Mouse (Mus musculus) intestine, embryonic 16.5 days (tissue): ENCODE measurements at regions not wholly inside any gene's neighbourhood (a gene's known extent, or its start where the extent isn't known, plus 50 kb on each side); places are given as distances from the start of the nearest gene placed in this dataset.
A peak's percentile ranks its signal among the peaks of the same experiment; 100 is the strongest.

Experiments used
- ATAC-seq: fragments of 200-750 bp; cut with Nextera tagmentation; 2 replicates; pipeline ENCODE4 v1.8.0; 2017; ENCODE audit warnings: moderate TSS enrichment, moderate library complexity
- H3K27ac ChIP-seq: fragments of 300-500 bp; sonication (generic); 2 replicates; pipeline ENCODE4 v1.5.1; 2014; ENCODE audit warnings: mild to moderate bottlenecking, low read length
- H3K27me3 ChIP-seq: fragments of 300-500 bp; sonication (generic); replicated peaks from 2 replicates; pipeline ENCODE4 v1.6.1; 2014; ENCODE audit warnings: low read length, control low read depth, mixed read lengths; ENCODE audit not compliant: control insufficient read depth, insufficient read depth
- H3K36me3 ChIP-seq: fragments of 300-500 bp; sonication (generic); 2 replicates; pipeline ENCODE4 v1.6.1; 2014; ENCODE audit warnings: low read length, control low read depth; ENCODE audit not compliant: control insufficient read depth, insufficient read depth
- H3K4me1 ChIP-seq: fragments of 300-500 bp; sonication (generic); 2 replicates; pipeline ENCODE4 v1.6.1; 2014; ENCODE audit warnings: low read length, control low read depth, mixed read lengths; ENCODE audit not compliant: control insufficient read depth, insufficient read depth
- H3K4me2 ChIP-seq: fragments of 300-500 bp; sonication (generic); 2 replicates; pipeline ENCODE4 v1.6.1; 2014; ENCODE audit warnings: low read depth, low read length, control low read depth
- H3K4me3 ChIP-seq: fragments of 300-500 bp; sonication (generic); 2 replicates; pipeline ENCODE4 v1.5.1; 2014; ENCODE audit warnings: mild to moderate bottlenecking, low read length
- H3K9ac ChIP-seq: fragments of 300-500 bp; sonication (generic); 2 replicates; pipeline ENCODE4 v1.6.1; 2014; ENCODE audit warnings: low read depth, low read length
- H3K9me3 ChIP-seq: fragments of 300-500 bp; sonication (generic); 2 replicates; pipeline ENCODE4 v1.6.1; 2016; ENCODE audit warnings: low read length, control low read depth; ENCODE audit not compliant: control insufficient read depth
- WGBS: fragments of 180-500 bp; shearing (Covaris S2); extraction: QIAGEN DNeasy Blood & Tissue Kit; methylation state at CpG from one replicate; pipeline ENCODE4 v1.1.7; 2014; 5-methylcytosine and 5-hydroxymethylcytosine counted together

DNA sequence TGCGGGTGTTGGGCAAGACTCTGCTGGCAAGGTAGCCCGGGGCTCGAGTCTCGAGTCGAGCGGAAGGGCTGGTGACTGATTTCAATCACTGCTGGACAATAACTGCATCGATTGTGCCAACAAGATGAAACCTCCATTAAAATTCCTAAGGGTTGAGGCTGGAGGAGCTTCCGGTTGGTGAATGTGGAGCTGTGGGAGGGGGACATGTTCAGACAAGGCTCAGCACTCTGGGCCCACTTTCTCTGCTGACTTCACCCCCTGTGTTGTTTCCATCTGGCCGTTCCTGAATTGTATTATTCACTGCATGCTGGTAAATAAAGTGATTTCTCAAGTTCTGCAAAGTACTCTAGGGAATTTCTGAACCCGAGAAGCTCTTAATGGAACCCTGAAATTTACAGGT, 261.2 kb upstream of the Cxcr4 start:
- H3K27me3 ChIP-seq: no peaks in the 10 kb centered on the region
- H3K9me3 ChIP-seq: no peaks in the 10 kb centered on the region
- no peak overlapping the region for H3K4me3 ChIP-seq
- H3K9ac ChIP-seq: no peak overlapping the region
- 88% methylated on average over 9 of the region's 10 CpGs for WGBS
- H3K4me1 ChIP-seq: no peaks in the 10 kb centered on the region
- H3K36me3 ChIP-seq: no peaks in the 10 kb centered on the region
- no peak for ATAC-seq
- H3K27ac ChIP-seq: no peak overlapping the region
- no peak overlapping the region for H3K4me2 ChIP-seq

DNA sequence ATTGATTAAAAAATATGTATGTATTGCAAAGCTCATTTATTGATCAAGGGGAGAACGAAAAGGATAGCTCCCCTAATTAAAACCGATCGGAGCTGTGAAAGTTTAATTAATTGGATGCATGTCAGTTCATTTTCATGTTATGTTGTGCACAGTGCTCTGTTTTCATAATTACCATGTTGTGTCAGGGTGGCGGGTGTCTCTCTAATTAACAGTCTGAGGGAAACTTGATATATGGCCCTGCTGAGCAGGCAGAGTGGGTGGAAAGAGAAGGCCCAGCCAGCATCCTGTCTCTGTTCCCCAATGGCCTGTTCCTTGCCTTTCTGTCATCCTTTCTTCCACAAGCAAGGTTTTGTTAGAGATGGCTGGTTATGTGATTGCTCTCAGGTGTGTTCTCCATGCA, 245.3 kb upstream of the Cxcr4 start:
- no peak overlapping the region for H3K4me3 ChIP-seq
- no peak overlapping the region for H3K9ac ChIP-seq
- no peaks in the 10 kb centered on the region for H3K27me3 ChIP-seq
- WGBS: 83% methylated on average over 4 of the region's 4 CpGs
- H3K4me1 ChIP-seq: no peaks in the 10 kb centered on the region
- H3K36me3 ChIP-seq: no peaks in the 10 kb centered on the region
- no peak for ATAC-seq
- H3K4me2 ChIP-seq: no peak overlapping the region
- H3K27ac ChIP-seq: no peak overlapping the region
- H3K9me3 ChIP-seq: no peaks in the 10 kb centered on the region

DNA sequence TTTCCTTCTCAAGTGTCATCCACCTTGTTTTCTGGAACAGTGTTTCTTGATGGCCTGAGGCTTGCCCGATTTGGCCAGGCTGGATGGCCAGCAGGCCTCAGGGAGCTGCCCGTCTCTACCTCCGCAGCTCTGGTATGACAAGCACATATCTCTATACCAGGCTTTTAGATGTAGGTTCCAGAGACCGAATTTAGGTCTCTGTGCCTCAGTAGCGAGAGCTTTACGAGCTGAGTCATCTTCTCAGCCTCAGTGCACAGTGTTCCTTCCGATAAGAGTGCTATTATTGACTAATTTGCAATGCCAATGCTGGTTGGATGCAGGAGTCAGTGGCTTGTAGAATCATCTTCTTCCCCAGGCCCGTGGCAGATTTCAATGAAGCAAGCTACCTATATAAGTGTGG, 243.4 kb upstream of the Cxcr4 start:
- no peaks in the 10 kb centered on the region for H3K4me1 ChIP-seq
- no peaks in the 10 kb centered on the region for H3K36me3 ChIP-seq
- no peaks in the 10 kb centered on the region for H3K27me3 ChIP-seq
- H3K9me3 ChIP-seq: no peaks in the 10 kb centered on the region
- no peak overlapping the region for H3K4me3 ChIP-seq
- H3K9ac ChIP-seq: no peak overlapping the region
- 84% methylated on average over 8 of the region's 8 CpGs for WGBS
- no peak overlapping the region for H3K27ac ChIP-seq
- no peak overlapping the region for H3K4me2 ChIP-seq
- no peak for ATAC-seq

DNA sequence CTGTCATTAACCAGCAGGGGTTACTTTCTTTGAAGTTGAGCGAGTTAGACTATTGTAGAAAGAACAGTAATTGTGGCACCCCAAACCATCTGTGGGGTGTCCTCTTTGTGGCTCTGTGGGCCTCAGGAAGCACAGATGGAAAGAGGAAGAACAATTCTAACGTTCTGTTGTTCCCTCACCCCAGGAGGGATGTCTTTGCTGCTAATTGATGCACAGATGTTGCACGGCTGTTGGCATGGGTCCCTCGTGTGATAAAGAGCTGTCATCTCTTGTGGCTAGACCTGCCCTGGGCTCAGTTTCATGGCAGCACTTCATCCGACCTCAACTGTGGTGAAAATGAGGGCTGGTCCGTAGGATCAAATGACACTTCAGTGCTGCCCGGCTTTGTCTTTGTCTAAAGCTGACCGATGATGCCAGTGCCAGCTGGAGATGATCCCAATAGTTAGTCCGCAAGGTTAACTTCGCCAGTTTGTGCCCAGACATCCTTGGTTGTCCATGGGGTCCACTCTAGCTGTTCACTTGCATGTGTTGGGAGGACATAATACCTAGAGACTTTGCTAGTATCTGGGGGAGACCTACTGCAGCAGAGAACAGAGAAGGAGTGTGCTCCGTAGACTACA, 241.1 kb upstream of the Cxcr4 start:
- Histone ChIP-seq H3K36me3 (no peaks in the 10 kb centered on the region), H3K4me1 (no peaks in the 10 kb centered on the region), H3K4me3 (no peak overlapping the region), H3K27ac (no peak overlapping the region), H3K9me3 (no peaks in the 10 kb centered on the region), H3K9ac (no peak overlapping the region), H3K27me3 (no peaks in the 10 kb centered on the region), H3K4me2 (no peak overlapping the region)
- no peak for ATAC-seq
- WGBS: 46% methylated on average over 11 of the region's 11 CpGs

DNA sequence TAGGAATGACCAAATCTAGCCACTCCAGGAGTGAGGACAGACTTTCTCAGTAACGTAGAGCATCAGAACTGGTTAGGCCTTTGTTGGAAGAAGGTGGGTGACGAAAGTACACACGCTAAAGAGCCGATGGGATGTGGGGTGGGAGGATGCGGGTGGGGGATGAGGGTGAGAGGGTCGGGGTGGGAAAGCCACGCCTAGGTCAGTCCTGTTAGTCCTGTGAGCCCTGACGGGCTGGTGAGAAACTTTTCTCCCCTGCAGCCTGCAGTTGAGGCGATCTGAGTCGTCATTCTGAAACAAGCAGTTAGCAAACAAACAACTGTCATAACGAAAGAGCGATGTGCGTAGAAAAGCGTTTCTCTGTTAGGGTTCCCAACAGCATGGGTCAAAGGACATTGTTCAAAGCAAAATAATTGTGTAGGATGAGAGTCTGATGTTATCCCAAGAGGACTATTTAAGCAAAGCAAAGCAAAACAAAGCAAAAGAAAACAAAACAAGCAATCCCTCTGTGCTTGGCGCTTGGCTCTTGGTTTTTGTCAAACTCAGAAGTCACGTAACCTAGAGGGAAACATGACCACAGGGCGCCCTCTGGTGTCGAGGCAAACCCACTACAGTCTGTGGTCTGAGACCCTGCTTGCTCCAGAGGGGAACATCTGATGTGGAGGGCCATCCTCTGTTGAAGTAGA, 240.2 kb upstream of the Cxcr4 start:
- peak overlapping the region; percentile 36 for H3K9ac ChIP-seq
- 15% methylated on average over 18 of the region's 18 CpGs for WGBS
- H3K36me3 ChIP-seq: no peaks in the 10 kb centered on the region
- no peaks in the 10 kb centered on the region for H3K9me3 ChIP-seq
- H3K4me3 ChIP-seq: peak overlapping the region; percentile 38
- peak; percentile 86 for ATAC-seq
- no peak overlapping the region for H3K27ac ChIP-seq
- no peaks in the 10 kb centered on the region for H3K27me3 ChIP-seq
- H3K4me2 ChIP-seq: peak overlapping the region; percentile 51
- H3K4me1 ChIP-seq: no peaks in the 10 kb centered on the region

DNA sequence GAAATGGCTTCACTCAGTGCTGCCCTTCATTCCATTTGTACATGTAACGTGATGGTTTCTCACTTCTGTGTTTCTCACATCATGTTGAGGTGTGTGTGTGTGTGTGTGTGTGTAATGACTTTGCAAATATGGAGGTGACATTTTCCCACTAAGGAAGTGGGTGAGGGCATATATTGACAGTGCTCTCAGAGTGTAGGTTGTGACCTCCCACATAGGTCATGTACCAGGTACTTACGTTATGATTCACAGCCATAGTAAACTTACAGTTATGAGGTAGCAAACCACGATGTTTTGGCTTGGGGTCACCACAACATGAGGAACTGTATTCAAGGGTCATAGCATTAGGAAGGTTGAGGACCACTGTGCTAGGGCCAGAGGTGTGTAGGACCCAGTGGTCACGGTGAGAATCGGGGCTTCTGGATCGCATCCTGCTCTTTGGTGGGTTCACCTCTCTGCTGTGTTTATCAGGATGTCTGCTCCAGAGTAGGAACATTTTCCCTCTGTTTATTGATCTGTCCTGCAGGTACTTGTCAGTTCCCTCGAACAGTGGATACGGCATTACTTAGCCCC, 238.7 kb upstream of the Cxcr4 start:
- 80% methylated on average over 8 of the region's 8 CpGs for WGBS
- Histone ChIP-seq H3K27ac (no peak overlapping the region), H3K4me3 (no peak overlapping the region), H3K27me3 (no peaks in the 10 kb centered on the region), H3K9me3 (no peaks in the 10 kb centered on the region), H3K9ac (no peak overlapping the region), H3K36me3 (no peaks in the 10 kb centered on the region), H3K4me1 (no peaks in the 10 kb centered on the region), H3K4me2 (no peak overlapping the region)
- ATAC-seq: no peak

DNA sequence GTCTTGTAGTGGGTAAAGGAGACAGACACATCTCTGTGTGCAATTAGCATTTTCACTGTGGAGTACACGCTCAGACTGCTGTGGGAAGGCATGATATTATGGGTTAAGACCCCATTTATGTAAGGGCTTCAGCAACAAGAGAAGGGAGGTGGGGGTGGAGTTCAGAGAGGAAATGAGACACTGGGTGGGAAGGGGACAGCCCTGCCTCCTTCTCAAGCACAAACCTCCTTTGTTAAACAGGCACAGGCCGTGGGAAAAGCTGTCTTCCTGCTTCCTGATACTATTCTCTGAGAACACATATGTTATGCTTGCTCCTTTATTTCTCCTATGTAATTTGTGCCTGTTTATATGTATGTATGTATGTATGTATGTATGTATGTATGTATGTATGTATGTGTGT, 237.4 kb upstream of the Cxcr4 start:
- H3K36me3 ChIP-seq: no peaks in the 10 kb centered on the region
- no peaks in the 10 kb centered on the region for H3K9me3 ChIP-seq
- WGBS: 40% methylated on average over 2 of the region's 2 CpGs
- no peak overlapping the region for H3K4me3 ChIP-seq
- H3K4me2 ChIP-seq: no peak overlapping the region
- ATAC-seq: no peak
- no peaks in the 10 kb centered on the region for H3K27me3 ChIP-seq
- H3K9ac ChIP-seq: no peak overlapping the region
- H3K27ac ChIP-seq: no peak overlapping the region
- no peaks in the 10 kb centered on the region for H3K4me1 ChIP-seq

DNA sequence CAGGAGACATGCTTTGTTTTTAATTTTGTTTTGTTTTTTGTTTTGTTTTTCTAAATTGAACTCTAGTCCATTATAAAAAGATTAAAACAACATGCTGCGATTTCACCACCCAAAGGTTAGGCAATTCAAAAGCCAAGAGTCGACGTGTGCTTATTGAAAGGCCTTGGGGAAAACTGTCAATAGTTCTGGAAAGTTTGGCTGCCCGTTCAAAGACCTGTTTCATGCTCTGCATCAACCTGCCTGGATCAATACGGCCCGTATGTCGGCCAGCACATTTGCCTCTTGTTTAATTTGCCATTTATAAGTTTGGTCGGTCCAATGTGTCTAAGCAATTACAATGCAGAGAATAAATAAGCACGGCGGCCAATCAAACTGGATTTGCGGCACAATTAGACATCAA, 234.3 kb upstream of the Cxcr4 start:
- no peaks in the 10 kb centered on the region for H3K27me3 ChIP-seq
- WGBS: 83% methylated on average over 11 of the region's 11 CpGs
- H3K36me3 ChIP-seq: no peaks in the 10 kb centered on the region
- no peaks in the 10 kb centered on the region for H3K9me3 ChIP-seq
- no peak overlapping the region for H3K4me2 ChIP-seq
- H3K27ac ChIP-seq: no peak overlapping the region
- H3K4me1 ChIP-seq: no peaks in the 10 kb centered on the region
- no peak overlapping the region for H3K4me3 ChIP-seq
- no peak for ATAC-seq
- no peak overlapping the region for H3K9ac ChIP-seq

DNA sequence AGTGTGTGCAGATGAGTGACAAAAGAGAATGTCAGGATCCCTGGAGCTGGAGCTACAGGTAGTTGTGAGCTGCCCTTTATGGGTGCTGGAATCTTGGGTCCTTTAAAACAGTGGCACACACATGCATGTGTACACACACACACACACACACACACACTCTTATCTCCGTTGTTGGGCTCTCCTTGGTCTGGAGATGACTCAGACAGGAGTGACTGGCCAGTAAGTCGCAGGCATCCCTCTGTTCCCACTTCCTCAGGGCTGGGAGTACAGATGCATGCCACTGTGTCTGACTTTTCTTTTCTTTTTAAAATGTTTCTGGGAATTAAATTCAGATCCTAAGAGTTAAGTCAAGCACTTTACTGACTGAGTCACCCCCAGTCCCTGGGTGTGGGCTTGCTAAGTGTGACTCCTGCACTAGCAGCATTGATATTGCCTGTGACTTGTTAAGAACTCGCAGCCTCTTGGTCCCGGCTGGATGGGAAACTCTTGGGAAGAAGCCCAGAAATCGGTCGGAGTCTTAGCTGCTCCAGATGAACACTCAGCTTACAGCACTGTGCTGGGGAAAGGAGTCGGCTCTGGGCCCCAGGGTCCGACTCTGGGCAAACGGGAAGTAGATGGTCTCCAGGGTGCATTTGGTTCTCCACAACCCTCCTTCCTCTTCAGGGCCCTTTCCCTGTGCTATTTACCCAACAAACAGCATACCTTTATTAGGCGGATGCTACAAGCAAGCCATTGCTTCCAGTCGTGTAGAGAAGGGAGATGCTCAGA, 233.0 kb upstream of the Cxcr4 start:
- H3K4me3 ChIP-seq: no peak overlapping the region
- H3K4me2 ChIP-seq: no peak overlapping the region
- no peak overlapping the region for H3K27ac ChIP-seq
- H3K4me1 ChIP-seq: no peaks in the 10 kb centered on the region
- ATAC-seq: no peak
- H3K27me3 ChIP-seq: no peaks in the 10 kb centered on the region
- whole genome bisulfite sequencing: 62% methylated on average over 11 of the region's 11 CpGs
- no peaks in the 10 kb centered on the region for H3K36me3 ChIP-seq
- H3K9ac ChIP-seq: no peak overlapping the region
- no peaks in the 10 kb centered on the region for H3K9me3 ChIP-seq
